Comparison of ENCODE assay signal across 9 mouse cellular contexts in the genomic region with DNA sequence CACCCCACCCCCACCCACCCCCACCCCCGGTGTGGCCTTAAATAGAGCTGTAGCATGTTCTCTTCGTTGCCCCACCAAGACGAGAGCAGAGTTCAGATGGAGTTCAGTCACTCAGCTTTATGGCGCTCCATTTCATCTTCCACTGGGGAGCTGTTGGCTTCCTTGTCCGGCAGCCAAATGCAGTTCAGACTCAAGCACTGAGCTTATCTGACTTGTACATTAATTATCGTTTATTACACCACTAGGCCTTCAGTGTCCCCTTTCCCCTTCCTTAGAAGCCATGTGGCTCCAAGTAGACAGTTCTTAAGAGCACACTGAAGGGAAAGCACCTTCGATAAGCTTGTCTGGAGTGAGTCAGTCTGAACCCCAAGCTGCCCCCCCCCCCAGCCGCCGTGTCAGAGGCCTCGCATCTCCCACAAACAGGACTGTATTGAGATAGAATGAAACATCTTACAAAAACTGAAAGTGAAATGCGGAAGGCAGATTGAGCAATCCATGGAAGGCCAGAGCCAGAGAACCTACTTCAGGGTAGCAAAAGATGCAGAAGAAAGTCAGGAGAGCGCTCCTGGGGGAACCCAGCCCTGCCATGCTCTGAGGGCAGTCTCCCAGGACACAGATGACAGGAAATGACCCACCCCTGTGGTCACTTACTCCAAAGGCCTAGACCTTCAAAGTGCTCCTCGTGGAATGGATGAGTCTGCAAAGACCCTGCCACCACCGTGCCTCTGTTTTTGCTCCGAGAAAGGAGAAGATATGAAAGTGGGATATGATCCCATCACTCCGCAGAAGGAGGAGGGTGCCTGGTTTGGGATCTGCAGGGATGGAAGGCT. TPM values are rescaled to one million over a fixed set of nuclear protein-coding genes. Genes with fewer than 3 reads are reported as not detected.
DNase-seq lines count a peak whose midpoint lies in the region; ATAC-seq and TF ChIP-seq lines count a peak whose summit lies in the region.
"Had no signal": no experiment of that assay in that cellular context is flagged by ENCODE, and none has a peak within 500 bp of the region (broad histone marks: within the 10 kb centered on the region; RNA-seq: fewer than 3 reads in every experiment).

A gene (plus strand): TSS at position 312 of the 830 bp plus-strand sequence.

- 73% methylated on average over 16 of the region's 16 CpGs for WGBS in embryonic facial prominence, embryonic 12.5 days
- 78% methylated on average over 16 of the region's 16 CpGs for WGBS in hindbrain, embryonic 12.5 days
- 45% methylated on average over 16 of the region's 16 CpGs for WGBS in limb, embryonic 14.5 days
- 83% methylated on average over 16 of the region's 16 CpGs for WGBS in midbrain, embryonic 16.5 days

- no peak within 1 kb of the TSS for H3K27ac ChIP-seq in embryonic facial prominence, embryonic 12.5 days
- no peak within 1 kb of the TSS for H3K27ac ChIP-seq in hindbrain, embryonic 12.5 days
- no peak within 1 kb of the TSS for H3K27ac ChIP-seq in limb, embryonic 14.5 days (replicated peaks; ENCODE audit: low read depth, low read length)
- no peak within 1 kb of the TSS for H3K27ac ChIP-seq in midbrain, embryonic 16.5 days (ENCODE audit: low read length)

- peaks cover 6% of the 10 kb centered on the region for H3K4me1 ChIP-seq in embryonic facial prominence, embryonic 12.5 days
- peaks cover 7% of the 10 kb centered on the region for H3K4me1 ChIP-seq in hindbrain, embryonic 12.5 days
- peaks cover 19% of the 10 kb centered on the region for H3K4me1 ChIP-seq in limb, embryonic 14.5 days (ENCODE audit: control insufficient read depth, insufficient read depth, low read length)
- H3K4me1 ChIP-seq in midbrain, embryonic 16.5 days (ENCODE audit: control insufficient read depth, insufficient read depth, low read length), result peaks cover 4% of the 10 kb centered on the region; the same call in 1 of the 2 replicates

- TF ChIP-seq POLR2A in limb, embryonic 14.5 days (IDR thresholded peaks at IDR 0.05; ENCODE audit: borderline replicate concordance, extremely low read depth, insufficient read depth, insufficient read length), result no peak

- ATAC-seq in embryonic facial prominence, embryonic 12.5 days (ENCODE audit: insufficient number of reproducible peaks, insufficient read depth, low FRiP score, low TSS enrichment), result no peak
- no peak for ATAC-seq in hindbrain, embryonic 12.5 days (ENCODE audit: low FRiP score)
- peak; percentile 80 for ATAC-seq in limb, embryonic 14.5 days (ENCODE audit: low FRiP score, low read depth)
- ATAC-seq in midbrain, embryonic 16.5 days, result no peak
- ATAC-seq: Patski had no signal

- no peaks in the 10 kb centered on the region for H3K9me3 ChIP-seq in embryonic facial prominence, embryonic 12.5 days
- no peaks in the 10 kb centered on the region for H3K9me3 ChIP-seq in hindbrain, embryonic 12.5 days (replicated peaks)
- no peaks in the 10 kb centered on the region for H3K9me3 ChIP-seq in limb, embryonic 14.5 days (ENCODE audit: control insufficient read depth, low read length)
- no peaks in the 10 kb centered on the region for H3K9me3 ChIP-seq in midbrain, embryonic 16.5 days (replicated peaks; ENCODE audit: control insufficient read depth, low read length, poor library complexity, severe bottlenecking)

- peak within 1 kb of the TSS; percentile 42; the same call in 1 of the 2 replicates for H3K9ac ChIP-seq in embryonic facial prominence, embryonic 12.5 days
- H3K9ac ChIP-seq in hindbrain, embryonic 12.5 days, result peak within 1 kb of the TSS; percentile 51; the same call in 1 of the 2 replicates
- peak within 1 kb of the TSS; percentile 45 for H3K9ac ChIP-seq in limb, embryonic 14.5 days (ENCODE audit: low read depth, low read length, severe bottlenecking)
- peak within 1 kb of the TSS; percentile 65 for H3K9ac ChIP-seq in midbrain, embryonic 16.5 days (ENCODE audit: low read depth, low read length)

- peak within 1 kb of the TSS; percentile 86 for H3K4me2 ChIP-seq in embryonic facial prominence, embryonic 12.5 days (replicated peaks)
- peak within 1 kb of the TSS; percentile 77 for H3K4me2 ChIP-seq in hindbrain, embryonic 12.5 days (replicated peaks)
- peak within 1 kb of the TSS; percentile 68 for H3K4me2 ChIP-seq in limb, embryonic 14.5 days (replicated peaks; ENCODE audit: low read depth, low read length, severe bottlenecking)
- peak within 1 kb of the TSS; percentile 78 for H3K4me2 ChIP-seq in midbrain, embryonic 16.5 days (ENCODE audit: low read length)

- no peaks in the 10 kb centered on the region for H3K36me3 ChIP-seq in embryonic facial prominence, embryonic 12.5 days
- H3K36me3 ChIP-seq in hindbrain, embryonic 12.5 days, result no peaks in the 10 kb centered on the region
- no peaks in the 10 kb centered on the region for H3K36me3 ChIP-seq in limb, embryonic 14.5 days (ENCODE audit: control insufficient read depth, insufficient read depth, low read length)
- H3K36me3 ChIP-seq in midbrain, embryonic 16.5 days (ENCODE audit: control insufficient read depth, insufficient read depth, low read length), result no peaks in the 10 kb centered on the region

- peaks cover 10% of the 10 kb centered on the region for H3K27me3 ChIP-seq in embryonic facial prominence, embryonic 12.5 days
- H3K27me3 ChIP-seq in hindbrain, embryonic 12.5 days, result peaks cover 15% of the 10 kb centered on the region; the same call in 1 of the 2 replicates
- no peaks in the 10 kb centered on the region for H3K27me3 ChIP-seq in limb, embryonic 14.5 days (ENCODE audit: control insufficient read depth, insufficient read depth, low read length)
- peaks cover 4% of the 10 kb centered on the region; the same call in 1 of the 2 replicates for H3K27me3 ChIP-seq in midbrain, embryonic 16.5 days (ENCODE audit: control insufficient read depth, insufficient read depth, low read depth, low read length)
- H3K27me3 ChIP-seq: Patski had no signal

- peak within 1 kb of the TSS; percentile 41 for H3K4me3 ChIP-seq in embryonic facial prominence, embryonic 12.5 days
- peak within 1 kb of the TSS; percentile 44 for H3K4me3 ChIP-seq in hindbrain, embryonic 12.5 days
- H3K4me3 ChIP-seq in limb, embryonic 14.5 days (replicated peaks; ENCODE audit: low read length), result peak within 1 kb of the TSS; percentile 35
- H3K4me3 ChIP-seq in midbrain, embryonic 16.5 days (ENCODE audit: low read depth, low read length), result peak within 1 kb of the TSS; percentile 45

- peak; percentile 27 for DNase-seq in layer of hippocampus, adult 11-12 months (ENCODE audit: low spot score)
- no peak for DNase-seq in layer of hippocampus, adult 9-10 months (ENCODE audit: low spot score)
- DNase-seq in limb, embryonic 14.5 days (ENCODE audit: low spot score), result peak; percentile 44
- no peak for DNase-seq in thymus, postnatal 14 days
- DNase-seq in layer of hippocampus, postnatal 10 days (ENCODE audit: low spot score in 2 of 2), result no peak

RNA-seq across cellular contexts. Expression of the gene that starts here (rescaled TPM):
- polyA plus RNA-seq in embryonic facial prominence, embryonic 12.5 days (2016; fragmentation: Nextera tagmentation; extraction: Ambion mirVana), result 0.33 TPM in 2 replicates
- 0.08 and 0.09 TPM in 2 replicates for polyA plus RNA-seq in hindbrain, embryonic 12.5 days (2016; fragmentation: Nextera tagmentation; extraction: Ambion mirVana)
- 1.3 and 2.0 TPM in 2 replicates for polyA plus RNA-seq in limb, embryonic 14.5 days (2012; rRNA removed)
- 1.1 and 2.2 TPM in 2 replicates for polyA plus RNA-seq in limb, embryonic 14.5 days (2014; fragmentation: Nextera tagmentation; extraction: Ambion mirVana)
- polyA plus RNA-seq in midbrain, embryonic 16.5 days (2015; fragmentation: Nextera tagmentation; extraction: Ambion mirVana), result 0.23 and 0.52 TPM in 2 replicates
- total RNA-seq in layer of hippocampus, postnatal 10 days (2021), result 1 to 10 TPM; 2.6 to 2.8 TPM

Comparison
In these comparisons a context has a peak if more than half of its experiments do, and no peak if none do; other contexts are left out.
1. DNase-seq: peak in layer of hippocampus, adult 11-12 months (single experiment) and limb, embryonic 14.5 days (single experiment); none in layer of hippocampus, adult 9-10 months (single experiment), thymus, postnatal 14 days (single experiment) and layer of hippocampus, postnatal 10 days (0 of 2).
2. Peak in every context shown above with its lines, with median percentiles within 50 percentile points of each other: H3K4me2 ChIP-seq, H3K4me3 ChIP-seq and H3K9ac ChIP-seq.